Mouse (Mus musculus) c-Kit-negative CD71-positive TER-119-positive erythroid progenitor cells, embryonic 14.5 days (primary cell): Measurements from ENCODE around the gene Dot1l.
A peak's percentile ranks its signal among the peaks of the same experiment; 100 is the strongest.

Experiments used
- DNase-seq: peaks from one replicate; pipeline ENCODE4 v3.0.0-alpha.2; 2013; ENCODE audit warnings: low read depth, low spot score

The Dot1l gene

DNA sequence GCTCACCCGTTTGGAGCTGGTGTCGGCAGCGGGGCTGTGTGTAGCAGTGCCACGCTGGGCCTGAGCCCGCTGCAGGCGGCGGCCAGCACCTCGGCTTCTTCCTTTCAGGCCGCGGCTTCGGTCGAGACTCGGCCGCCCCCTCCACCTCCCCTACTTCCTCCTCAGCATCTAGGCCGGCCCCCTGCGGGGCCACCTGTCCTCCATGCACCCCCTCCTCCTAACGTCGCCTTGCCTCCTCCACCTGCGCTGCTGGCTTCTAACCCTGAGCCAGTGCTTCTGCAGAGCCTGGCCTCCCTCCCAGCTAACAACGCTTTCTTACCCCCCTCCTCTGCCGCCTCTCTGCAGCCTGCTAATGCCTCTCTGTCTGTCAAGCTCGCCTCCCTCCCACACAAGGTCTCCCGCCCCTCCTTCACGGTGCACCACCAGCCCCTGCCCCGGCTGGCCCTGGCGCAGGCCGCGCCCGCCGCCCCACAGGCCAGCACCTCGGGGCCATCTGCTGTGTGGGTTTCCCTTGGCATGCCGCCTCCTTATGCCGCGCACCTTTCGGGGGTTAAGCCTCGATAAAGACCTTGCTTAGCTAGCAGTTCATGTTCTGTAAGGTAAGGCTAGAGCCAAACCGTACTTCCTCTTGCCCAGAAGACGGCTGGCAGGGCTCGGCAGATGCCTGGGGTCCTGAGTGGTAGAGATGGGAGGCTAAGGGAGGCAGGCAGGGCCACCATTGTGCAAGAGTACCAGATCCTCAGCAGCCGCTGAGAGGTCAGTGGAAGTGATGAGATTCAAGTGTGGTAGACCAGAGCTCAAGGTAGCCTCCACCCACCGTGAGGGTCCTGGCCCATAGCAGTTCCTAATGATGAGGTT lies 37.4 kb downstream of the Dot1l start:
- DNase-seq = no peak

DNA sequence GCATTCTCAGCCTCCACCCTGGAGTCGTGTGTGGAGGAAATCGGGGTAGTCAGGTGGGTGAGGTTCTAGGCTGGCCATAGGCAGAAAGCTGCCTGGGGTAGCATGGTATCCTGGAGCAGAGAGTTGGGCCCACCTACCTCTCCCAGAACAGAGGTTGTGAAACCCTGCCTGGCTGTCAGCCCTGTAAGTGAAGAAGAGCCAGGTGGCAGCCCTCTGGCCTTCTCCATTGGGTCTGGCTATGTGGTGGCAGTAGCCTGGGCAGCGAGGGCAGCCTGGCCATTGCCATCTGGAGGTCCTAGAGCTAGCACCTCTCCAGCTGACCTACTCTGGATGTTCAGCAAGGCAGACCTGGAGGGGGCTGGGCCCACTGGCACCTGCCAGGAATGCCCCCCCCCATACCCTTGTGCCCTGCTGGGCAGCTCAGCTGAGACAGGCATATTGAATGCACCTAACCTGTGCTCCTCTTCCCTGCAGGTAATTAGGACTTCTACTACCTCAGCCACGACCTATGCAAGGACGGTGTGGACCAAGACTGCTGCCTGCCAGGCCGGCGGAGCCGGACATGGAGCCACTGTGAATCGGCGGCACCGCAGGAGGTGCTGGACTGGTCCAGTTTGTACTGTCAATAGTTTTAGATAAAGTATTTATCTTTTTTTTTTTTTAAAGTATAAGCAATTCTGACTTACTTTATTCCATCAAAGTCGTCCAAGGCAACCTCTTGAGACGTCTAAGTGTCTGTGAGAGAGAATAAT lies 38.2 kb downstream of the Dot1l start:
- DNase-seq = no peak

GRCm38 (mm10) chr10:80793803-80794202 lies 38.8 kb downstream of the Dot1l start:
- no peak for DNase-seq

DNA sequence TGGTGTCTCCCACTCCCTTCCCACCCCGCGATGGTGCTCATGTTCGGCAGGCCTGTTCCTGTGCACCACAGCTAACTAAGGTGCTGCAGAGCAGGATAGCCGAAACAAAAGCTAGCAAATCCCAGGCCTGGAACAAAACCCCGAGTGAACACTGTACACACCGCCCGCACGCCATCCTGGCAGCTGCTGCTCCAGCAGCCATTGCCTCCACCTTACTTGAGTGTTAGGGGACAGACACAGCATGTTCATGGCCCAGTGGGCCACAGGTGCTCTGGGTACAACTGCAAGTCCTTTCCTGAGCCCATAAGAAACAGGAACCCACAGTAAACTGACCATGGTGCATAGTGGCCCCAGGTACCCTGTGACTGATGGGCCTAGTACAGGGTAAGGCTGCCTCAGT lies 39.7 kb downstream of the Dot1l start:
- DNase-seq = no peak

DNA sequence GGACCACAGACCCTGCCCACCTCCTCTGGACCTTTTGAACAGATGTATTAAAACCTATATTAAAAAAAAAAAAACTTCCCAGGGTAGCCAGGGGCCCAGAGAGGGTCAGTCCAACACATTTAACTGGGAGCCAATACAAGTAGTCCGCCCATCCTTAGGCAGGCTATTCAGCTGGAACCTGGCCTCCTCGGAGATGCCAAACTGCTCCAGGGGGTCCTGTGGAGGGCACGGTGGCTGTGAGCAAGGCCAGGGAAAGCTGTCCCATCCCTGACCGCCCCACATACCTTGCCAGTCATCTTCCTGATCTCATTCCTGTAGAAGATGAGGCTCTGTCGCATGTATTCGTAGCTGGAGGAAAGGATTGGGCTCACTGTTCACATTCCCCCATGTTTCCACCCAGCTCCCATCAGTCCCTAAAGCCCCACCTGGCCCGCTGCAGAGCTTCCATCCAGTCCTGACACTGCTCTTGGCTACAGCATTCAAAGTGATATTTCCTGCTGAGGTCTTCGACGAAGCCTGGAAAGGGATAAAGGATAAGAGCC lies 41.4 kb downstream of the Dot1l start:
- no peak for DNase-seq

GRCm38 (mm10) chr10:80797186-80798149 lies 42.5 kb downstream of the Dot1l start:
- DNase-seq = no peak

- DNase-seq = peak; percentile 95
Measured at GRCm38 (mm10) chr10:80798150-80799006, 43.4 kb downstream of the Dot1l start, which contains the start of the genes Sf3a2 and Plekhj1. Sf3a2 (plus strand) TSS chr10:80798198. Plekhj1 (minus strand) TSS chr10:80798626.

DNA sequence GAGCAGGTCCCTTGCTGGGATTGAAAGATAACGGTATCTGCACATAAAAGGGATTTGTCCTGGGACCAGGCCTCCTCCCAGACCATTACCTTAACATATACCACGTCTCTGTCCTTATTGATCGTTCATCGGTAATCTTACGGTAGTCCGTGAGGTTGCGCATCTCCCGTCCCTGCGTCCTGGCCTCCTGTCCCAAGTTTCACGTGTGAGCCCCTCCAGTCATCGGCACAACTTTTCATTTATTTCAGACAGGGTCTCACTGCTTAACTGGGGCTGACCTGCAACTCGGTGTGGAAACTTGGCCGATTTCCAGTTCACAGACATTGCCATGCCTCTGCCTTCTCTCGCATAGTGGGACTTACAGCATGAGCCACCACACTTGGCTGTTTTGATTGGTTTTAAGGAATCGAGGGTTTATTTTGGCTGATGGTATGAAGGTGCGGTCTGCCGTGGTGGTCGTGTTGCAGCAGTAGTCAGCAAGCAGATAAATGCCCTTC lies 44.1 kb downstream of the Dot1l start:
- no peak for DNase-seq

- no peak for DNase-seq
Measured at GRCm38 (mm10) chr10:80802204-80802912, 47.4 kb downstream of the Dot1l start.

DNA sequence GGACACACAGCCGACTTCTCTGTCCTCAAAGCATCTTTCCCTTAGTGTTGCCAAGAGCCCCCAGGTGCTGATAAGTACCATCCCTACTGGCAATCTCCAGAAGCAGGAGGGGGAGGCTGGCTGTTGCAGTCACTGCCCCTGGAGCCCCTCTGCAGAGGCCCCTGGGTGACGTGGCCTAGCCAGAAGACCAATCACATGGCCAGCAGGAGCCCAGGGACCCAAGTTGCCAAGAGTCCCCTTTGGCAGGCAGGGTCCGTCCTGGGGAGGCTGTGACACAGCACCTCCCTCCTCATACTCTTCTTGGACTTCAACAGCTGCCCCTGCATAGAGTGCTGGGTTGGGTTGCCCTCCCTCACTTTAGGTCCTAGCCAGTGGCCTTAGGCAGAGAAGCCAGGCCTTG lies 48.0 kb downstream of the Dot1l start:
- DNase-seq = no peak

- no peak for DNase-seq
Measured at GRCm38 (mm10) chr10:80804340-80804739, 49.3 kb downstream of the Dot1l start.

DNA sequence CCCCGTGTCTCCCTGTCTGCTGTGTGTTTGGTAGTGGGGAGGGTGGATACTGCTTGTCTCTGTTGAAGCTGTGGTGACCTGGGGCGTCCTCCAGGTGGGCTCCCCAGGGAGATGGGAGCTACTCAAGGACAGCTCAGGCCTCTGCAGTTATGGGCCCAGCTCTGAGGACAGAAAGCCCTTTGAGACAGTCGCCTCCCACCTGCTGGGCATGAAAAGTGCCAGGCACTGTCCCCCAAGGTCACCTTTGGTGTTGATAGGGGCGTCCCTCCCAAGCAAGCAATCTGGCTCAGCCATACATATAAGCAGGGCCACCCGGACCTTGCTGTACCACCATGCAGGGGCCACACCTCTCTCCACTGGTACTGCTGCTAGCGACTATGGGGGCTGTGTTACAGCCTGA lies 49.9 kb downstream of the Dot1l start, which contains the start of gene Amh:
Amh (plus strand) TSS at position 328 of the 400 bp plus-strand sequence.
- DNase-seq = no peak

DNA sequence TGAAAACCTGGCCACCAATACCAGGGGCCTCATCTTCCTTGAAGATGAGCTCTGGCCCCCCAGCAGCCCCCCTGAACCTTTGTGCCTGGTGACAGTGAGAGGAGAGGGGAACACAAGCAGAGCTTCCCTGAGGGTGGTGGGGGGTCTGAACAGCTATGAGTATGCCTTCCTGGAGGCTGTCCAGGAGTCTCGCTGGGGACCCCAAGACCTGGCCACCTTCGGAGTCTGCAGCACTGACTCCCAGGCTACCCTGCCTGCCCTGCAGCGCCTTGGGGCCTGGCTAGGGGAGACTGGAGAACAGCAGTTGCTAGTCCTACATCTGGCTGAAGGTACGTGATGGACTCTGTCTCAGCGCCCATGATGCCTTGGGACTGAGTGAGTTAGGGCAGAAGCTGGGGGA lies 50.3 kb downstream of the Dot1l start:
- no peak for DNase-seq

GRCm38 (mm10) chr10:80805925-80806324 lies 50.9 kb downstream of the Dot1l start:
- DNase-seq = no peak

DNA sequence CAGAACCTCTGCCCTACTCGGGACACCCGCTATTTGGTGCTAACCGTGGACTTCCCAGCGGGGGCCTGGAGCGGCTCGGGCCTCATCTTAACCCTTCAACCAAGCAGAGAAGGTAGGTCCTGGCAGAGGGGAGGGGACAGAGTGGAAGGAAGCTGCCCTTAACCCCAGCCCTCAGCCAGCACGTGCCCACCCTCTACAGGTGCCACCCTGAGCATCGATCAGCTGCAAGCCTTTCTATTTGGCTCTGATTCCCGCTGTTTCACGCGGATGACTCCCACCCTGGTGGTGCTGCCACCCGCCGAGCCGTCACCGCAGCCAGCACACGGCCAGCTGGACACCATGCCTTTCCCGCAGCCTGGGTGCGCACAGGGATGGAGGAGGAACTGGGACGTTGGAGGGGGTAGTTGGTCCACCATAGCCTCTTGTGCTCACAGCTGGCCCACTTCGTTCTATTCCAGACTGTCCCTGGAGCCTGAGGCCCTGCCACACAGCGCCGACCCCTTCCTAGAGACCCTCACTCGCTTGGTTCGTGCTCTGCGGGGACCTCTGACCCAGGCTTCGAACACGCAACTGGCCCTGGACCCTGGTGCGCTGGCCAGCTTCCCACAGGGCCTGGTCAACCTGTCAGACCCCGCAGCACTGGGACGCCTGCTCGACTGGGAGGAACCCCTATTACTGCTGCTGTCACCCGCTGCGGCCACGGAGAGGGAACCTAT lies 51.5 kb downstream of the Dot1l start:
- no peak for DNase-seq

GRCm38 (mm10) chr10:80807057-80807627 lies 52.1 kb downstream of the Dot1l start:
- DNase-seq = no peak

DNA sequence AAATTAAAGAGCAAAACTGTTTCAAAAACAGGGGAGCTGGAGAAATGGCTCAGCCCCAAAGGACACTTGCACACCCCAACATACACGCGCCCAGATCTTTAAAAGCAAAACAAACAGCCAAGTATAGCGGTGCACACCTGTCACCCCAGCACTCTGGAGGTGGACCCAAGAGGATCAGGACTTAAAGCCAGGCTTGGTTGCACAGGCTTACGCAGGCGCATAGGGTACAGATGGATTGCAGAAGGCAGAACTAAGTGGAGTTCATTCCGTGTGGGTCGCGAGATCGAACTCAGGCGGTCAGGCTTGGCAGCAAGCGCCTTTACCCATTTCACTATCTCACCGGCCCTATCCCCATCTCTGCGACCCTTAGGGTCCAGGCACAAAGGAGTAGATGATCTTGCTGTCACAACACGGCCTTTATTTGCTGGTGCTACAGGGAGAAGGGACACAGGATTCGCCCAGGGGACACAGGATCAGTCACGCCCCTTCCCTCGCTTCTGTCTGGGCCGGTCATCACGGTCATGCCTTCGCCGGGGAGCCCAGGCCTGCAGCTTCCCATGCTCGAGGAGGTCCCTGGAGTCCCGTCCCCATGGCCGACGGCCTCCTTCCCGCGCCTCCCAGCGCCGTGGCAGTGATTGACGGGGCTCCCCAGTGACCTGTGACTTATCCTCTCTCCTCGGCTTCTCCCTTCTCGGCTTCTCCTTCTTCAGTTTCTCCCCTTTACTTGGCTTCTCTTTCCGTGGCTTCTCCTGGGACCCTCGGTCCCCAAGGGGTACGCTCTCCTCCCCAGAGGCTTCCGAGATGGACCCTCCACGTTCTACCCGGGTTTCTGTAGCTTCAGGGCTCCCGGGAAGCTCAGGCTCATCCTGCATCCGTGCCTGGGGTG lies 53.3 kb downstream of the Dot1l start:
- no peak for DNase-seq
